Mouse (Mus musculus): ENCODE measurements around the gene Prkcq.

The Prkcq gene

DNA sequence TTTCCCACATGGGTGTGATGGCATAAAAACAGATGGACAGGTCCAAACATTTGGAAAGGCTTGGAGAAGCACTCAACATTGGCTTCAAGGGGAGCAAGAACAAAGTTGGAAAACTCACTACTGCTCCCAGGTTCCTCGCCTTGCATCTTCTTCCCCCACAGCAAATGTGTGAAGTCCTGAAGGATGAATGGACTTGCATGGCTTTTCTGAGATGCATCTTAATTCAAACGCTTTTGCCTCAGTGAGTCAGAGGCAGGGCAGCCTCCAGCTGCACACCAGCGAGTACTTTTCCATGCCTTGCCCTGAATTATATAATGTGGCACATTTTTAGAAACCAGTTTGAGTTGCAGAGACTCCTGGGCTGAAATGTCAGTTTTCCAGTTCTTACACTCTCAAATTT is 175.9 kb downstream of the Prkcq start:
- DNase-seq (ENCODE audit: inconsistent age in 2 of 2, low spot score in 1 of 2) = peak; percentile 42 to 69

Data from adrenal gland, adult (tissue).